Mouse (Mus musculus) embryonic fibroblast, embryonic 13.5 days (primary cell): ENCODE data around the gene D630003M21Rik.

Source experiments
- CTCF ChIP-seq: IDR thresholded peaks from 2 replicates; pipeline ENCODE4 v1.5.1; 2011; ENCODE audit warnings: mild to moderate bottlenecking, control low read depth, low read length, moderate library complexity, borderline replicate concordance; ENCODE audit not compliant: insufficient read depth
- POLR2A ChIP-seq: IDR thresholded peaks from 2 replicates; pipeline ENCODE4 v1.6.1; 2011; ENCODE audit warnings: low read depth, mild to moderate bottlenecking, control low read depth, low read length, moderate library complexity

DNA sequence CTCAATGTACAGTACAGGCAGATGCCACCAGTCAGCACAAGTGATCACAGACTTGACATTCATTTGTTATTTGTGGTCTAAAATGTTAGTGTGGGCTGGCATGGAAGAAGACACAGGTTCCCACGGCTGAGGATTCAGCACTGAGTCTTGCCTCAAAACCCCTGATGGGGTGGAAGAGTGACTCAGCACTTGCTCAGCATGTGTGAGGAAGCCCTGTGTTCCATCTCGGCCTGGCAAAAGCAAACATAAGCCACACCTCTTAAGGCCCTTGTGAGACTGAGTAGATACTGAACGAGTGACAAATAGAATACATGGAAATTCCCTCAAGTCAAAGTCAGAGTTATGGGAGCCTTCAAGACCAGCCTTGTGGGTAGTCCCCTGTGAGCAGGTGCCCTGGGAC is 4.1 kb upstream of the D630003M21Rik start:
- no peak for TF ChIP-seq CTCF
- no peak for TF ChIP-seq POLR2A
